Mouse (Mus musculus): ENCODE results near the gene Rhbdl3. TPM values are rescaled to one million over a fixed set of nuclear protein-coding genes. Genes with fewer than 3 reads are reported as not detected.

Gene Rhbdl3
- polyA plus RNA-seq, 1 experiment from 2014 or later = 13.4 TPM

Other genes starting within 250 kb of the Rhbdl3 start
- 27.0 and 27.9 TPM in 2 replicates for gene Crlf3, start 219.9 kb upstream of the Rhbdl3 start, polyA plus RNA-seq (2014; fragmentation: Nextera tagmentation; extraction: Ambion mirVana)
- 14.7 and 17.7 TPM in 2 replicates for gene Atad5, start 211.5 kb upstream of the Rhbdl3 start, polyA plus RNA-seq (2014; fragmentation: Nextera tagmentation; extraction: Ambion mirVana)
- gene Tefm, start 158.7 kb upstream of the Rhbdl3 start, polyA plus RNA-seq (2014; fragmentation: Nextera tagmentation; extraction: Ambion mirVana) = 29.4 and 34.6 TPM in 2 replicates
- gene Adap2, start 146.8 kb upstream of the Rhbdl3 start, polyA plus RNA-seq (2014; fragmentation: Nextera tagmentation; extraction: Ambion mirVana) = 1.1 and 1.4 TPM in 2 replicates
- gene Rnf135, start 117.1 kb upstream of the Rhbdl3 start, polyA plus RNA-seq (2014; fragmentation: Nextera tagmentation; extraction: Ambion mirVana) = 3.3 and 3.8 TPM in 2 replicates
- gene Rhot1, start 91.9 kb upstream of the Rhbdl3 start, polyA plus RNA-seq (2014; fragmentation: Nextera tagmentation; extraction: Ambion mirVana) = 73.8 and 74.9 TPM in 2 replicates
- gene 5730455P16Rik, start 77.1 kb downstream of the Rhbdl3 start, polyA plus RNA-seq (2014; fragmentation: Nextera tagmentation; extraction: Ambion mirVana) = 24.9 and 25.2 TPM in 2 replicates
- gene Zfp207, start 82.4 kb downstream of the Rhbdl3 start, polyA plus RNA-seq (2014; fragmentation: Nextera tagmentation; extraction: Ambion mirVana) = 332 and 351 TPM in 2 replicates
- gene Psmd11, start 127.7 kb downstream of the Rhbdl3 start, polyA plus RNA-seq (2014; fragmentation: Nextera tagmentation; extraction: Ambion mirVana) = 354 and 383 TPM in 2 replicates
- 21.5 and 23.7 TPM in 2 replicates for gene Cdk5r1, start 176.1 kb downstream of the Rhbdl3 start, polyA plus RNA-seq (2014; fragmentation: Nextera tagmentation; extraction: Ambion mirVana)

Measured in hindbrain, embryonic 11.5 days (tissue).